Mouse (Mus musculus): ENCODE measurements around the gene Erfe. TPM values are rescaled to one million over a fixed set of nuclear protein-coding genes. Genes with fewer than 3 reads are reported as not detected.

Gene Erfe
- 2.0 and 2.2 TPM in 2 replicates for polyA plus RNA-seq (2015; fragmentation: Nextera tagmentation; extraction: Ambion mirVana)

DNA sequence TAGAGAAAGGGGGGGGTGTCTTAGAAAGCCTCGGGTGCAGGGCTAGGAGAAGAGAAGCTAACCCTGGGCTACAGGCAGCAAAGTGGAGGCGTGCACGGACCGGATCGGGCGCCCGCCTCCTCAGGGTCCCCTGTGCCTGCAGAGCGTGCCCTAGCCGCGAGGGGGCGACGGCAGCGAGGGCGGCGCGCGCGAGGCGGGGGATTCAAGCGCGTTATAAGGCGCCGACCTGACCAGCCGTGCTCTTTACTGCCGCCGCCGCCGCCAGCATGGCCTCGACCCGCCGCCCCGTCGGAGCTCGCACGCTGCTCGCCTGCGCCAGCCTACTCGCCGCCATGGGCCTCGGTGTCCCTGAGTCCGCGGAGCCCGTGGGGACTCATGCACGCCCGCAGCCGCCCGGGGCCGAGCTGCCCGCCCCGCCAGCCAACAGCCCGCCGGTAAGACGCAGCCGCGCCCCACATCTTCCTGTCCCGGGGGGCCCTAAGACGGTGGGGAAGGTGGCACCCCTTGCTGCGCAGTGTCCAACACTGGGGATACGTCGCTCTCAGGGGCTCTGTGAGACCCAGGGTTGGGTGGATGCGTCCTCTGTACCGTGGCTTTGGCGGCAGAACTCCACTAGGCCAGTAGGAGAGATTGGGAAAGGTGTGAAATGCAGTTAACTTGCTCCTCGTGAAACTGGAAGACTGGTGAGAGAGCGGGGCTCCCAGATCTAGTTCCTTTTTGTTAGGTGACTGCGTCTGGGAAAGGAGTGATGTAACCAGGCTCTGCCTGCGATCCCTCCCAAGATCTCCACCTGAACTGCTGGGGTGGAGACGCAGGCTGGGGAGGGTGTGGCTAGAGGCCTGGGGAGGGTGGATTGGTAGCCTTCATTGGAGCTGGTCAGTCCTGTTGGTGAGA, at the start of gene Erfe:
Gene Erfe (plus strand): TSS at position 216 of the 894 bp plus-strand sequence.
- under 1% methylated on average over 68 of the region's 68 CpGs for WGBS
- Histone ChIP-seq H3K36me3 (ENCODE audit: insufficient read depth, low read length) (peaks cover 11% of the 10 kb centered on the region; the same call in 1 of the 2 replicates), H3K9ac (replicated peaks; ENCODE audit: low read length) (peak within 1 kb of the TSS; percentile 77), H3K4me1 (ENCODE audit: insufficient read depth, low read length) (peaks cover 16% of the 10 kb centered on the region), H3K27ac (ENCODE audit: low read length) (no peak within 1 kb of the TSS), H3K9me3 (ENCODE audit: low read length) (peaks cover 9% of the 10 kb centered on the region; the same call in 1 of the 2 replicates), H3K4me3 (ENCODE audit: low read length) (peak within 1 kb of the TSS; percentile 42), H3K27me3 (ENCODE audit: insufficient read depth, low read length) (peaks cover 3% of the 10 kb centered on the region; the same call in 1 of the 2 replicates), H3K4me2 (replicated peaks; ENCODE audit: low read depth, low read length) (peak within 1 kb of the TSS; percentile 88)
- ATAC-seq (ENCODE audit: low FRiP score, low TSS enrichment) = peak; percentile 58

DNA sequence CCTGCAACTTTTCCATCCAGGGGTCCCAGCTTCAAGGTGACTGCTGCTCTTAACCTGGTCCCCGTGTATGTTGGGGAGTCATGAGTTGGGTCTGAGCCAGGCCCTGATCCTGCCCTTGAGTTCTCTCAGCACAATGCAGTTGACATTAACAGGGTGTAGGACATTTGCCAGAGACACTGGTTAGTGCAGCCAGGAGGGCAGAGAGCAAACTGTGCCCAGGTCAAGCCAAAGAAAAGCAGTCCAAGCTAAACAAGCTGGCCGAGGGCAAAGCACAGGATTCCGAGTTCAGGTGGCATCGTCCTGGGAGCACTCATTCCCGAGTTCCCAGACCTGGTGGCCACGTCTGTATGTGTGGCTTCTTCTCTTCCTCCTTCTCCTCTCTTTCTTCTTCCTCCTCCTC, 48.6 kb upstream of the Erfe start:
- Histone ChIP-seq H3K27me3 (ENCODE audit: insufficient read depth, low read length) (no peaks in the 10 kb centered on the region), H3K4me1 (ENCODE audit: insufficient read depth, low read length) (0 out of 2 replicates have a peak, but pooled peaks cover 6% of the 10 kb centered on the region), H3K9me3 (ENCODE audit: low read length) (no peaks in the 10 kb centered on the region), H3K4me2 (replicated peaks; ENCODE audit: low read depth, low read length) (no peak overlapping the region), H3K4me3 (ENCODE audit: low read length) (no peak overlapping the region), H3K36me3 (ENCODE audit: insufficient read depth, low read length) (0 out of 2 replicates have a peak, but pooled peaks cover 2% of the 10 kb centered on the region), H3K27ac (ENCODE audit: low read length) (no peak overlapping the region), H3K9ac (replicated peaks; ENCODE audit: low read length) (no peak overlapping the region)
- no peak for ATAC-seq (ENCODE audit: low FRiP score, low TSS enrichment)
- WGBS = 83% methylated on average over 6 of the region's 6 CpGs

DNA sequence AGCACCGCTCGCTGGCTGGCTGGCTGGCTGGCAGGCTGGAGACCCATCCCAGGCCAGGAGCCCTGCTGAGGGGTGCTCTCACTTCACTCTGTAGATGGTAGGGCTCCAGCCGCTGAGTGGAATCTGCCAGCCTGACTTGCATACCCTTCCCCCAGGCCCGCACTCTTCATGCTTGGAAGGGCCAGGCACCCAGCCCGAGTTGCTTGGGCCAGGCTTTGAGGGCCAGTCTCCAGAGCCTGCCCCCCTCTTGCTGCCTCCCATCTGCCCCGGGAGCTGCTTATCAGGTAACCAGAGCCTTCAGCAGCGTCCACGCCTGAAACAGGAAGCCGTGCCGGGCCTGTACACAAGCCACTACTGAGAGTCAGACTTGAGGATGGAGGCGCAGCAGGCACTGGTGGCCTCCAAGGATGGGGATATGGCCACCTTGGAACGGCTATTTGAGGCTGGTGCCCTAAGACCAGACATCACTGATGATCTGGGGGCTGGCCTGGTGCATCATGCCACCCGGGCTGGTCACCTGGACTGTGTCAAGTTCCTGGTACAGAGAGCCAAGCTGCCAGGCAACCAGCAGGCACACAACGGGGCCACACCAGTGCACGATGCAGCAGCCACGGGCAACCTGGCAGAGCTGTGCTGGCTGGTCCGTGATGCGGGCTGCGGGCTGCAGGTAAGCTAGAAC, 44.3 kb upstream of the Erfe start, which contains the start of gene Espnl:
Gene Espnl (plus strand): TSS at position 316 of the 679 bp plus-strand sequence.
- Histone ChIP-seq H3K36me3 (ENCODE audit: insufficient read depth, low read length) (no peaks in the 10 kb centered on the region), H3K27me3 (ENCODE audit: insufficient read depth, low read length) (no peaks in the 10 kb centered on the region), H3K9me3 (ENCODE audit: low read length) (no peaks in the 10 kb centered on the region), H3K27ac (ENCODE audit: low read length) (no peak within 1 kb of the TSS), H3K9ac (replicated peaks; ENCODE audit: low read length) (no peak within 1 kb of the TSS), H3K4me1 (ENCODE audit: insufficient read depth, low read length) (0 out of 2 replicates have a peak, but pooled peaks cover 6% of the 10 kb centered on the region), H3K4me2 (replicated peaks; ENCODE audit: low read depth, low read length) (no peak within 1 kb of the TSS), H3K4me3 (ENCODE audit: low read length) (no peak within 1 kb of the TSS)
- peak; percentile 64 for ATAC-seq (ENCODE audit: low FRiP score, low TSS enrichment)
- WGBS = 54% methylated on average over 19 of the region's 19 CpGs

DNA sequence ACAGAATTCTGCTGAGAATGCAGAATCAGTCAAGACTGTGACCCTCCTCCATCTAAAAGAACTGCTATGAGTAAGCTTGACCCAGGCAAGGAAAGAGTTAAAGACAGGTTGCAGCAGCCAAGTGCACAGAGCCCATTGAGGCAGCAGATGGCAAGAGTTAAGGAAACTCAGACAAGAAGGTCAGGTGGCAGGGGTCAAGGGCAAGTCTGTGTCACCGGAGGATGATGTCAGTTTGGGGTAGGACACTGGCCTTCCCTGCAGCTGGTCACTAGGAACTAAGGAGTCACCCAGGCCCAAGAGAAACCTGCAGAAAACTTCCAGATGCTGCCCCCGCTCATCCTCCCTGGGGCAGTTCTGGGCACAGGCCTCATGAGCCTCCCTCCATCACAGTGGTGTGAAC, 41.6 kb upstream of the Erfe start:
- whole genome bisulfite sequencing = 52% methylated on average over 2 of the region's 2 CpGs
- H3K27ac ChIP-seq (ENCODE audit: low read length) = no peak overlapping the region

DNA sequence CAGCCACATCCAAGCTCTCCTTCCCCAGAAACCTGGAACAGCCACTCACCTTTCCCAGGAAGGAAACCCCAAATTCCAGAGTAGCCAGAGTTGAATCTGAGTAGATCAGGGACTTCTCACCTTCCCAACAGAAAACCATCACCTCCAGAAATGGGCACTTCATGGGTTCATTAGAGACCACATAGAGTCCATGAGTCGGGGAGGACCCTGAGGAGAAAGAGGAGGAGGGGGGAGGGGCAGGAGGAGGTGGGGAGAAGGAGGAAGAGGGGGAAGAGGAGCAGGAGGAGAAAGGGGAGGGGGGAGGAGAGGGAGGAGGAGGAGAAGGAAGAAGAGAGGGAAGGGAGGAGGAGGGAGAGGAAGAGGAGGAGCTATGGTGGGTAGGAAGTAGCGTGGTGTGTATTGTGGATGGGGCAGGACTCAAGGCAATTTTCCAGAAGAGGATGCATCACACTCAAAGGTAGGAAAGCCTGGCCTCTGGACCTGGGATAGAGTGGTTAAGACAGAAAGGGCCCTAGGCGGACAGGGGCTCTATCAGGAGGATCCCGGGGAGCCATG, 40.7 kb upstream of the Erfe start:
- H3K4me2 ChIP-seq (replicated peaks; ENCODE audit: low read depth, low read length) = no peak overlapping the region
- no peak overlapping the region for H3K9ac ChIP-seq (replicated peaks; ENCODE audit: low read length)
- no peaks in the 10 kb centered on the region for H3K27me3 ChIP-seq (ENCODE audit: insufficient read depth, low read length)
- WGBS = 71% methylated on average over 4 of the region's 4 CpGs
- no peaks in the 10 kb centered on the region for H3K36me3 ChIP-seq (ENCODE audit: insufficient read depth, low read length)
- no peak overlapping the region for H3K4me3 ChIP-seq (ENCODE audit: low read length)
- ATAC-seq (ENCODE audit: low FRiP score, low TSS enrichment) = no peak
- H3K4me1 ChIP-seq (ENCODE audit: insufficient read depth, low read length) = 0 out of 2 replicates have a peak, but pooled peaks cover 9% of the 10 kb centered on the region
- no peak overlapping the region for H3K27ac ChIP-seq (ENCODE audit: low read length)
- no peaks in the 10 kb centered on the region for H3K9me3 ChIP-seq (ENCODE audit: low read length)

More for the DNA sequence above, 41.6 kb upstream of the Erfe start:
- H3K9me3 ChIP-seq (ENCODE audit: low read length) = no peaks in the 10 kb centered on the region
- no peak overlapping the region for H3K9ac ChIP-seq (replicated peaks; ENCODE audit: low read length)
- H3K36me3 ChIP-seq (ENCODE audit: insufficient read depth, low read length) = no peaks in the 10 kb centered on the region
- H3K4me3 ChIP-seq (ENCODE audit: low read length) = no peak overlapping the region
- 0 out of 2 replicates have a peak, but pooled peaks cover 9% of the 10 kb centered on the region for H3K4me1 ChIP-seq (ENCODE audit: insufficient read depth, low read length)
- H3K27me3 ChIP-seq (ENCODE audit: insufficient read depth, low read length) = no peaks in the 10 kb centered on the region
- ATAC-seq (ENCODE audit: low FRiP score, low TSS enrichment) = no peak
- no peak overlapping the region for H3K4me2 ChIP-seq (replicated peaks; ENCODE audit: low read depth, low read length)

DNA sequence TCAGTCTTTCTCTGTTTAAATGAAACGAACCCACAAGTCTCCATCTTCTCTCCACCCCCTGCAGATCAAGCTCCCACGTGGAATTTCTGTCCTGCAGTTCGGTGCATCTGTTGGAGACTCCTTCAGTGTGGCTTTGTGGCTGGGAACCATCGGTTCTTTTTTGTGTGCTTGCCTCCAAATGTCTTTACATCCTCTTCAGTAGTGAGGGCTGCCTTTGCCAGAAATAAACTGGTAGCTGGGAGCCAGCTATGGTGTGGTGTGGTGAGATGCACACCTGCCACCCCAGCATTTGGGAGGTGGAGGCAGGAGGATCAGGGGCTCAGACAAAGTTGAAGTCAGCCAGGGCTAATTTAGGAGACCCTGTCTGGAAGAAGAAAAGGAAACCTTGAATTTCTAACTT, 34.1 kb upstream of the Erfe start:
- H3K27me3 ChIP-seq (ENCODE audit: insufficient read depth, low read length) = no peaks in the 10 kb centered on the region
- 60% methylated on average over 4 of the region's 4 CpGs for WGBS

DNA sequence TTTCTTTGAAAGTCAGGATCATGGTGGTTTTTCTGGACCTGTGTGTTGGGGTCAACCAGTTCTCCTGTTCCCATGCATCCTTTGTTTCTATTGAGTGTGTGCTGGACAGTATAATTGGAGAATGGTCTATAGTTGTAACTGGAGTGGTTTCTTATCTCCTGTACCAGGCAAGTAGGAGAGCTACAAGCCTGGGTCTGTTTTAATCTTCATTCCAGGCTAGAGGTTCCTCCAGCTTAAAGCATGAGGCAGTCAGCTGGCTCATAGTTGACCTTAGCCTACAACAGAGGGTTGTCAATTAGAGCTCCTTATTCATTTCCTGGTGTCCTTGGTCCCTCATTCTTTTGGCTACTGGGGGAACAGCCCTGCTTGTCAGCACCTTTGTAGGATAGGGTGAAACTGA, 32.6 kb upstream of the Erfe start:
- no peaks in the 10 kb centered on the region for H3K4me1 ChIP-seq (ENCODE audit: insufficient read depth, low read length)
- H3K4me2 ChIP-seq (replicated peaks; ENCODE audit: low read depth, low read length) = no peak overlapping the region
- no peaks in the 10 kb centered on the region for H3K36me3 ChIP-seq (ENCODE audit: insufficient read depth, low read length)
- no peak overlapping the region for H3K27ac ChIP-seq (ENCODE audit: low read length)
- ATAC-seq (ENCODE audit: low FRiP score, low TSS enrichment) = no peak
- H3K27me3 ChIP-seq (ENCODE audit: insufficient read depth, low read length) = no peaks in the 10 kb centered on the region
- no peak overlapping the region for H3K4me3 ChIP-seq (ENCODE audit: low read length)
- no peaks in the 10 kb centered on the region for H3K9me3 ChIP-seq (ENCODE audit: low read length)
- H3K9ac ChIP-seq (replicated peaks; ENCODE audit: low read length) = no peak overlapping the region

More for the DNA sequence above, 34.1 kb upstream of the Erfe start:
- Histone ChIP-seq H3K4me3 (ENCODE audit: low read length) (no peak overlapping the region), H3K4me2 (replicated peaks; ENCODE audit: low read depth, low read length) (no peak overlapping the region), H3K9ac (replicated peaks; ENCODE audit: low read length) (no peak overlapping the region), H3K9me3 (ENCODE audit: low read length) (no peaks in the 10 kb centered on the region), H3K27ac (ENCODE audit: low read length) (no peak overlapping the region), H3K36me3 (ENCODE audit: insufficient read depth, low read length) (no peaks in the 10 kb centered on the region), H3K4me1 (ENCODE audit: insufficient read depth, low read length) (0 out of 2 replicates have a peak, but pooled peaks cover 3% of the 10 kb centered on the region)
- ATAC-seq (ENCODE audit: low FRiP score, low TSS enrichment) = no peak

DNA sequence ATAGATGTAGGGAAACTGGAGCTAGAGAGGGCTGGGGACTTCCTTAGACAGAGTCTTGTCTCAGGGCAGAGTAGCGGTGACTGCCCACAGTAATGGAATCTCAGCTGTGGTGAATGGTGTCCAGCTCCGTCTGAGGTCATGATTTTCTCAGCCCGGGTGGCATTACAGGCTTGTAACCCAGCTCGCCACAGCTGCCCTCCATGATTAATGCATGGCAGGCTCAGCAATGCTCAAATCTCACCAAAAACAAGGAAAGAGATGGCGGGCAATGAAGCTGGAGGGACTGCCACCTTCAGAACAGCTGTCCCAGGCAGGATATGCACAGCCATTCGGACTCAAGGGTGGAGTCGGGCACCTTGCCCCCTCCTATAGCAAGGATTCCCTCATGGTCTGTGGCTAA, 28.9 kb upstream of the Erfe start:
- 80% methylated on average over 7 of the region's 7 CpGs for WGBS
- no peak overlapping the region for H3K4me3 ChIP-seq (ENCODE audit: low read length)
- H3K9ac ChIP-seq (replicated peaks; ENCODE audit: low read length) = no peak overlapping the region
- ATAC-seq (ENCODE audit: low FRiP score, low TSS enrichment) = no peak
- no peak overlapping the region for H3K4me2 ChIP-seq (replicated peaks; ENCODE audit: low read depth, low read length)
- H3K27me3 ChIP-seq (ENCODE audit: insufficient read depth, low read length) = no peaks in the 10 kb centered on the region; the same call in 1 of the 2 replicates
- no peaks in the 10 kb centered on the region for H3K4me1 ChIP-seq (ENCODE audit: insufficient read depth, low read length)
- no peaks in the 10 kb centered on the region for H3K36me3 ChIP-seq (ENCODE audit: insufficient read depth, low read length)
- H3K9me3 ChIP-seq (ENCODE audit: low read length) = no peaks in the 10 kb centered on the region
- no peak overlapping the region for H3K27ac ChIP-seq (ENCODE audit: low read length)

DNA sequence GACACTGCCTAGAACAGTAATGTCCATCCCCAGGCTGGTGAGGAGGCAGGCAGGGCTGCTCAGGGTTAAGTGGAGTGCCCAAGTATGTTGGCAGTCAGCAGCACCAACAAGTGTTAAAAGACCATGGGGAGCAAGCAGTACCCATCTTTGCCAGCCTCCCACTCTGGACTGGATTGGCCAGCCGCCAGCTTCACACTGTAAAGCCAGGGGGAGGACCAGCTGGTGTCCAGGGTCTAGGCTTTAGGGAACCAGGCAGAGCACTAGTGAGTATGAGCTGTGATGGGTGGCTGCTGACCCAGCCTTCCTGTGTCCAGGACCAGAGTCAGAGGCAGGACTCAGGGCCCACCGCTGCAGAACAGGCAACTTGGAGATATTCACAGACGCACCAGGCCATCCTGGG, 22.2 kb upstream of the Erfe start:
- no peak overlapping the region for H3K27ac ChIP-seq (ENCODE audit: low read length)
- no peak for ATAC-seq (ENCODE audit: low FRiP score, low TSS enrichment)

More for the DNA sequence above, 22.2 kb upstream of the Erfe start:
- H3K4me1 ChIP-seq (ENCODE audit: insufficient read depth, low read length) = peaks cover 8% of the 10 kb centered on the region
- no peak overlapping the region for H3K4me3 ChIP-seq (ENCODE audit: low read length)
- H3K36me3 ChIP-seq (ENCODE audit: insufficient read depth, low read length) = no peaks in the 10 kb centered on the region
- 85% methylated on average over 3 of the region's 3 CpGs for WGBS
- peaks cover 44% of the 10 kb centered on the region for H3K27me3 ChIP-seq (ENCODE audit: insufficient read depth, low read length)
- no peaks in the 10 kb centered on the region for H3K9me3 ChIP-seq (ENCODE audit: low read length)
- H3K4me2 ChIP-seq (replicated peaks; ENCODE audit: low read depth, low read length) = no peak overlapping the region
- no peak overlapping the region for H3K9ac ChIP-seq (replicated peaks; ENCODE audit: low read length)

Data from kidney, embryonic 16.5 days (tissue).